Mouse (Mus musculus): ENCODE results near the gene Erp29.

- TF ChIP-seq POLR2A (IDR thresholded peaks at IDR 0.05; ENCODE audit: insufficient read length, low read depth) (no peak), USF1 (IDR thresholded peaks at IDR 0.05; ENCODE audit: low read depth) (no peak), TCF12 (IDR thresholded peaks at IDR 0.05; ENCODE audit: insufficient read depth, poor library complexity, severe bottlenecking) (no peak), REST (IDR thresholded peaks at IDR 0.05; ENCODE audit: insufficient read depth, insufficient read length) (no peak)
Measured at GRCm38 (mm10) chr5:121462171-121462502, 9.8 kb upstream of the Erp29 start.

Measured in myocyte (in vitro differentiated cells).